Mouse (Mus musculus) forebrain, embryonic 11.5 days (tissue): Measurements from ENCODE around the gene Parm1. TPM values are rescaled to one million over a fixed set of nuclear protein-coding genes. Genes with fewer than 3 reads are reported as not detected.

Source experiments
- ATAC-seq: fragments of 200-750 bp; cut with Nextera tagmentation; replicated peaks from 2 replicates; pipeline ENCODE4 v1.8.0; 2017; ENCODE audit warnings: moderate TSS enrichment; ENCODE audit not compliant: low FRiP score
- DNase-seq: peaks from one replicate; pipeline ENCODE4 v3.0.0-alpha.2; 2017; ENCODE audit warnings: low spot score
- H3K27ac ChIP-seq: fragments of 300-500 bp; sonication (generic); 2 replicates; pipeline ENCODE4 v1.5.1; 2014; ENCODE audit warnings: low read depth, low read length
- H3K27me3 ChIP-seq: fragments of 300-500 bp; sonication (generic); 2 replicates; pipeline ENCODE4 v1.6.1; 2014; ENCODE audit warnings: mild to moderate bottlenecking, low read length, mixed read lengths; ENCODE audit not compliant: control insufficient read depth, insufficient read depth
- H3K36me3 ChIP-seq: fragments of 300-500 bp; sonication (generic); 2 replicates; pipeline ENCODE4 v1.6.1; 2014; ENCODE audit warnings: mild to moderate bottlenecking, low read length, moderate library complexity, mixed read lengths; ENCODE audit not compliant: control insufficient read depth, insufficient read depth
- H3K4me1 ChIP-seq: fragments of 300-500 bp; sonication (generic); replicated peaks from 2 replicates; pipeline ENCODE4 v1.6.1; 2014; ENCODE audit warnings: low read length, mixed read lengths; ENCODE audit not compliant: control insufficient read depth, insufficient read depth
- H3K4me2 ChIP-seq: fragments of 300-500 bp; sonication (generic); 2 replicates; pipeline ENCODE4 v1.6.1; 2014; ENCODE audit warnings: low read depth, mild to moderate bottlenecking, low read length, moderate library complexity, mixed read lengths; ENCODE audit not compliant: severe bottlenecking
- H3K4me3 ChIP-seq: fragments of 300-500 bp; sonication (generic); 2 replicates; pipeline ENCODE4 v1.5.1; 2014; ENCODE audit warnings: low read depth, low read length
- H3K9ac ChIP-seq: fragments of 300-500 bp; sonication (generic); 2 replicates; pipeline ENCODE4 v1.6.1; 2014; ENCODE audit warnings: low read length
- H3K9me3 ChIP-seq: fragments of 300-500 bp; sonication (generic); 2 replicates; pipeline ENCODE4 v1.6.1; 2016; ENCODE audit warnings: low read length, mixed read lengths; ENCODE audit not compliant: control insufficient read depth
- WGBS: fragments of 180-500 bp; shearing (Covaris S2); extraction: QIAGEN DNeasy Blood & Tissue Kit; methylation state at CpG from one replicate; pipeline ENCODE4 v1.1.7; 2014; 5-methylcytosine and 5-hydroxymethylcytosine counted together
- polyA plus RNA-seq: library from polyadenylated mRNA; unstranded; fragments of >200 nt; fragmentation: Nextera tagmentation; extraction: Ambion mirVana; gene quantifications from 2 replicates; pipeline ENCODE4 v1.2.1, GENCODE M21; 2014

The Parm1 gene
- polyA plus RNA-seq, 1 experiment from 2014 or later = 12.1 TPM

GRCm38 (mm10) chr5:91594083-91594482 is 76.7 kb downstream of the Parm1 start:
- H3K27me3 ChIP-seq = no peaks in the 10 kb centered on the region
- H3K9me3 ChIP-seq = no peaks in the 10 kb centered on the region
- no peaks in the 10 kb centered on the region for H3K4me1 ChIP-seq
- WGBS = 93% methylated on average over 5 of the region's 5 CpGs
- no peak for ATAC-seq
- no peak overlapping the region for H3K9ac ChIP-seq
- no peak overlapping the region for H3K27ac ChIP-seq
- no peaks in the 10 kb centered on the region for H3K36me3 ChIP-seq
- no peak overlapping the region for H3K4me2 ChIP-seq
- no peak for DNase-seq
- no peak overlapping the region for H3K4me3 ChIP-seq

GRCm38 (mm10) chr5:91597216-91597615 is 79.8 kb downstream of the Parm1 start:
- Histone ChIP-seq H3K4me3 (no peak overlapping the region), H3K9ac (no peak overlapping the region), H3K9me3 (no peaks in the 10 kb centered on the region), H3K27ac (no peak overlapping the region), H3K4me2 (no peak overlapping the region), H3K36me3 (no peaks in the 10 kb centered on the region), H3K4me1 (no peaks in the 10 kb centered on the region), H3K27me3 (no peaks in the 10 kb centered on the region)
- WGBS = 68% methylated on average over 5 of the region's 5 CpGs
- DNase-seq (no peak), ATAC-seq (no peak)

GRCm38 (mm10) chr5:91599801-91600200 is 82.4 kb downstream of the Parm1 start:
- no peak for ATAC-seq
- no peak overlapping the region for H3K4me2 ChIP-seq
- no peaks in the 10 kb centered on the region for H3K27me3 ChIP-seq
- H3K9ac ChIP-seq = no peak overlapping the region
- WGBS = 84% methylated on average over 7 of the region's 7 CpGs
- no peak for DNase-seq
- H3K9me3 ChIP-seq = no peaks in the 10 kb centered on the region
- no peaks in the 10 kb centered on the region for H3K4me1 ChIP-seq
- H3K36me3 ChIP-seq = no peaks in the 10 kb centered on the region
- no peak overlapping the region for H3K27ac ChIP-seq
- H3K4me3 ChIP-seq = no peak overlapping the region

DNA sequence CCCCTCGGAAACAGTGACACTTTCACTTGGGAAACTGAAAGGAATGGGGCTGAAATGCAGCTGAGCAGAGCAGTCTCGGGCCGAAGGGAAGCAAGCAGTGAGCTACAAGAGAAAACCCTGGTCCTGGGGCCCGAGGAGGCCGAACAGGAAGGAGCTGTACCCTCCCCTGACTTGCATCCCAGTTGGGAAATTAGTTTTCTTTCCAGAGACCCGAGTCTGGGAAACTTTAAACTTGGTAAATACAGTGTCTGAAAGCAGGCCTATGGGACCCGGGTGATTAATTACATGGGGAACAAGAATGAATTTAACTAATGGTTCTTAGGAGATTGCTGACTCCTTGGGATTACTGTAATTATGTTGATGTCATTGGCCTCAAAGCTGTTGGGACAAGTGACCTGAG is 85.9 kb downstream of the Parm1 start:
- ATAC-seq (no peak), DNase-seq (no peak)
- WGBS = 77% methylated on average over 7 of the region's 7 CpGs
- Histone ChIP-seq H3K27me3 (no peaks in the 10 kb centered on the region), H3K27ac (no peak overlapping the region), H3K4me1 (no peaks in the 10 kb centered on the region), H3K4me2 (no peak overlapping the region), H3K4me3 (no peak overlapping the region), H3K9me3 (no peaks in the 10 kb centered on the region), H3K36me3 (no peaks in the 10 kb centered on the region), H3K9ac (no peak overlapping the region)

GRCm38 (mm10) chr5:91603787-91604439 is 86.5 kb downstream of the Parm1 start:
- no peak overlapping the region for H3K4me3 ChIP-seq
- no peaks in the 10 kb centered on the region for H3K4me1 ChIP-seq
- H3K4me2 ChIP-seq = no peak overlapping the region
- WGBS = 67% methylated on average over 12 of the region's 12 CpGs
- no peak for DNase-seq
- H3K36me3 ChIP-seq = no peaks in the 10 kb centered on the region
- no peaks in the 10 kb centered on the region for H3K9me3 ChIP-seq
- no peak for ATAC-seq
- H3K27ac ChIP-seq = no peak overlapping the region
- no peak overlapping the region for H3K9ac ChIP-seq
- H3K27me3 ChIP-seq = no peaks in the 10 kb centered on the region

DNA sequence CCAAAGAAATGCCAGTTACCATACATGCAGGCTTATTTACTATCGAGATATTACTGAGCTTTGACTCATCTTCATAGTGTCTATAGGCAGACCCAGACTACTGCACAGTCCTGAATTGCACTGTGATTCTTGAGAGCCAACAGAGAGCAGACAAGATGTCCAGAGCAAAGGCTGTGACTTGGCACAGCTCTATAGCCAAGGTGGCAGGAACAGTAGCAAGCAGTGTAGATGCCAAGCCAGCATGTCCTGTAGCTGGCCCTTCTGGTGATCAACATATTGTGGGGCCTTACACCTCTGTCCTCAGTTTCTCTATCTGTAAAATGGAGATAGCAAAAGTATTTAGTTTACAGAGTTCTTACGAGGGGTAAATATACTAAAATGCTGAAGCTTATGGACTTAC is 89.8 kb downstream of the Parm1 start:
- Histone ChIP-seq H3K4me3 (no peak overlapping the region), H3K27me3 (no peaks in the 10 kb centered on the region), H3K4me2 (no peak overlapping the region), H3K4me1 (no peaks in the 10 kb centered on the region), H3K27ac (no peak overlapping the region), H3K9ac (no peak overlapping the region), H3K36me3 (no peaks in the 10 kb centered on the region), H3K9me3 (no peaks in the 10 kb centered on the region)
- DNase-seq (no peak), ATAC-seq (no peak)
- WGBS = 86% methylated on average over 2 of the region's 2 CpGs

GRCm38 (mm10) chr5:91607841-91608240 is 90.4 kb downstream of the Parm1 start:
- no peaks in the 10 kb centered on the region for H3K4me1 ChIP-seq
- no peak overlapping the region for H3K4me2 ChIP-seq
- H3K4me3 ChIP-seq = no peak overlapping the region
- no peak overlapping the region for H3K27ac ChIP-seq
- WGBS = 91% methylated on average over 7 of the region's 7 CpGs
- H3K9ac ChIP-seq = no peak overlapping the region
- no peaks in the 10 kb centered on the region for H3K27me3 ChIP-seq
- ATAC-seq (no peak), DNase-seq (no peak)
- H3K9me3 ChIP-seq = no peaks in the 10 kb centered on the region
- no peaks in the 10 kb centered on the region for H3K36me3 ChIP-seq

DNA sequence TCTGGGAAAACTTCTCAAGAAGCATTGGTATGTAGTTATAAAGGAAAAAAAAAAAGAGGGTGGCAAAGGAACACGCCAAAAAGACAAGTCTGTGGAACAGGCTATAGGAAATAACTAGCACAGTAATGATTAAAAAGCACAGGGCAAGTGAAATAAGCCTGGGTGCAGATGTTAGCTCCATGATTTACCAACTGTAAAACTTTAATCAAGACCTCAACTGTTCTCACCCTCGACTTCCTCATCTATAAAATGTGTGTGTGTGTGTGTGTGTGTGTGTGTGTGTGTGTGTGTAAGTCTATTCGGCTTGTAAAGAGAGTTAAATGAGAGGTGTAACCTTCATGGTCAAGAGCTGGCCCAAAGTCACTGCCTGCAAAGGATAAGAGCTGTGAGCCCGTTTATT is 91.6 kb downstream of the Parm1 start:
- 80% methylated on average over 4 of the region's 4 CpGs for WGBS

GRCm38 (mm10) chr5:91609511-91610300 is 92.3 kb downstream of the Parm1 start:
- 70% methylated on average over 3 of the region's 3 CpGs for WGBS
- no peak for ATAC-seq
- H3K4me3 ChIP-seq = no peak overlapping the region
- H3K27me3 ChIP-seq = no peaks in the 10 kb centered on the region
- H3K9me3 ChIP-seq = no peaks in the 10 kb centered on the region
- no peak overlapping the region for H3K27ac ChIP-seq
- DNase-seq = no peak
- H3K9ac ChIP-seq = no peak overlapping the region
- no peaks in the 10 kb centered on the region for H3K4me1 ChIP-seq
- H3K36me3 ChIP-seq = no peaks in the 10 kb centered on the region
- H3K4me2 ChIP-seq = no peak overlapping the region

More for the DNA sequence above, 91.6 kb downstream of the Parm1 start:
- ATAC-seq = no peak
- Histone ChIP-seq H3K4me2 (no peak overlapping the region), H3K4me3 (no peak overlapping the region), H3K4me1 (no peaks in the 10 kb centered on the region), H3K27me3 (no peaks in the 10 kb centered on the region), H3K36me3 (no peaks in the 10 kb centered on the region), H3K27ac (no peak overlapping the region), H3K9ac (no peak overlapping the region), H3K9me3 (no peaks in the 10 kb centered on the region)
- no peak for DNase-seq
